In genomic region chr17:6178564-6179267, GRCm38 (mm10) we compare ENCODE assay signal across 23 mouse cellular contexts.
DNase-seq lines count a peak whose midpoint lies in the region; ATAC-seq and TF ChIP-seq lines count a peak whose summit lies in the region.
"Had no signal": no experiment of that assay in that cellular context is flagged by ENCODE, and none has a peak within 500 bp of the region (broad histone marks: within the 10 kb centered on the region; RNA-seq: fewer than 3 reads in every experiment).

No protein-coding gene starts in this region.

- peak overlapping the region; percentile 57 for H3K27ac ChIP-seq in heart, embryonic 12.5 days (ENCODE audit: poor library complexity, severe bottlenecking)
- H3K27ac ChIP-seq in neural tube, embryonic 15.5 days (replicated peaks), result 0 out of 2 replicates have a peak overlapping the region, but pooled peaks have one; percentile 46
- H3K27ac ChIP-seq in forebrain, embryonic 11.5 days (ENCODE audit: low read depth, low read length), result no peak overlapping the region
- H3K27ac ChIP-seq: forebrain, embryonic 12.5 days; heart, embryonic 10.5 days; hindbrain, embryonic 14.5 days; limb, embryonic 12.5 days; midbrain, embryonic 13.5 days; neural tube, embryonic 12.5 days had no signal

- ATAC-seq in heart, embryonic 12.5 days (ENCODE audit: insufficient number of reproducible peaks, low FRiP score), result no peak
- no peak for ATAC-seq in neural tube, embryonic 15.5 days (ENCODE audit: low FRiP score)
- ATAC-seq in forebrain, embryonic 11.5 days (replicated peaks; ENCODE audit: low FRiP score), result no peak
- ATAC-seq: CD4-positive, CD25-positive, alpha-beta regulatory T cell, adult 4 months; liver, postnatal 0 days; midbrain, embryonic 13.5 days had no signal

- no peaks in the 10 kb centered on the region for H3K27me3 ChIP-seq in heart, embryonic 12.5 days (replicated peaks)
- no peaks in the 10 kb centered on the region for H3K27me3 ChIP-seq in neural tube, embryonic 15.5 days (replicated peaks)
- H3K27me3 ChIP-seq in myocyte (ENCODE audit: control insufficient read depth, insufficient read depth, insufficient read length), result no peaks in the 10 kb centered on the region
- H3K27me3 ChIP-seq in forebrain, embryonic 11.5 days (ENCODE audit: control insufficient read depth, insufficient read depth, low read length), result no peaks in the 10 kb centered on the region
- H3K27me3 ChIP-seq: forebrain, embryonic 12.5 days; limb, embryonic 12.5 days; midbrain, embryonic 13.5 days; neural tube, embryonic 12.5 days had no signal

- no peak for DNase-seq in heart, adult 18-20 months
- DNase-seq in neural tube, embryonic 10.5 days (ENCODE audit: extremely low spot score, low spot score), result no peak
- no peak for DNase-seq in forebrain, embryonic 11.5 days (ENCODE audit: low spot score)
- no peak for DNase-seq in spleen, postnatal 14 days (ENCODE audit: low spot score in 2 of 2)
- no peak for DNase-seq in thymus, postnatal 4 days
- DNase-seq: adrenal gland, postnatal 25 days; cerebellum, adult 9-11 months; kidney, adult 18-20 months; kidney, postnatal 4 days; liver, postnatal 0 days; lung, postnatal 10 days; thymus, postnatal 14 days had no signal

- 72% methylated on average over 6 of the region's 6 CpGs for WGBS in heart, embryonic 12.5 days
- 64% methylated on average over 6 of the region's 6 CpGs for WGBS in neural tube, embryonic 15.5 days
- WGBS in forebrain, embryonic 11.5 days, result 83% methylated on average over 6 of the region's 6 CpGs

- H3K9me3 ChIP-seq in heart, embryonic 12.5 days (replicated peaks), result 0 out of 2 replicates have a peak, but pooled peaks cover 3% of the 10 kb centered on the region
- no peaks in the 10 kb centered on the region for H3K9me3 ChIP-seq in neural tube, embryonic 15.5 days (replicated peaks)
- H3K9me3 ChIP-seq in forebrain, embryonic 11.5 days (ENCODE audit: control insufficient read depth, low read length), result no peaks in the 10 kb centered on the region
- H3K9me3 ChIP-seq: heart, embryonic 10.5 days; limb, embryonic 12.5 days; midbrain, embryonic 13.5 days; neural tube, embryonic 12.5 days had no signal

- H3K9ac ChIP-seq in heart, embryonic 12.5 days, result no peak overlapping the region
- no peak overlapping the region for H3K9ac ChIP-seq in neural tube, embryonic 15.5 days (replicated peaks)
- H3K9ac ChIP-seq in forebrain, embryonic 11.5 days (ENCODE audit: low read length), result no peak overlapping the region
- H3K9ac ChIP-seq: forebrain, embryonic 12.5 days; hindbrain, embryonic 14.5 days; limb, embryonic 12.5 days; liver, postnatal 0 days; midbrain, embryonic 13.5 days; neural tube, embryonic 12.5 days had no signal

- no peak overlapping the region for H3K4me2 ChIP-seq in heart, embryonic 12.5 days
- no peak overlapping the region for H3K4me2 ChIP-seq in neural tube, embryonic 15.5 days
- peak overlapping the region; percentile 50 for H3K4me2 ChIP-seq in myocyte (ENCODE audit: low read depth)
- H3K4me2 ChIP-seq in forebrain, embryonic 11.5 days (ENCODE audit: low read depth, low read length, severe bottlenecking), result no peak overlapping the region
- H3K4me2 ChIP-seq: forebrain, embryonic 12.5 days; hindbrain, embryonic 14.5 days; limb, embryonic 12.5 days; liver, embryonic 11.5 days; midbrain, embryonic 13.5 days; neural tube, embryonic 12.5 days had no signal

- H3K4me1 ChIP-seq in heart, embryonic 12.5 days (replicated peaks), result peaks cover 24% of the 10 kb centered on the region
- peaks cover 12% of the 10 kb centered on the region for H3K4me1 ChIP-seq in neural tube, embryonic 15.5 days
- no peaks in the 10 kb centered on the region for H3K4me1 ChIP-seq in forebrain, embryonic 11.5 days (replicated peaks; ENCODE audit: control insufficient read depth, insufficient read depth, low read length)

- peaks cover 44% of the 10 kb centered on the region for H3K79me2 ChIP-seq in myocyte (ENCODE audit: control insufficient read depth, insufficient read depth)

- no peak overlapping the region for H3K4me3 ChIP-seq in heart, embryonic 12.5 days
- no peak overlapping the region for H3K4me3 ChIP-seq in neural tube, embryonic 15.5 days (replicated peaks)
- no peak overlapping the region for H3K4me3 ChIP-seq in myocyte
- no peak overlapping the region for H3K4me3 ChIP-seq in forebrain, embryonic 11.5 days (ENCODE audit: low read depth, low read length)
- H3K4me3 ChIP-seq: forebrain, embryonic 12.5 days; heart, embryonic 10.5 days; limb, embryonic 12.5 days; midbrain, embryonic 13.5 days; neural tube, embryonic 12.5 days had no signal

- peaks cover 30% of the 10 kb centered on the region for H3K36me3 ChIP-seq in heart, embryonic 12.5 days
- H3K36me3 ChIP-seq in neural tube, embryonic 15.5 days, result peaks cover 17% of the 10 kb centered on the region
- H3K36me3 ChIP-seq in myocyte (ENCODE audit: control insufficient read depth, insufficient read depth), result peaks cover 21% of the 10 kb centered on the region
- H3K36me3 ChIP-seq in forebrain, embryonic 11.5 days (ENCODE audit: control insufficient read depth, insufficient read depth, low read length), result no peaks in the 10 kb centered on the region

- H3ac ChIP-seq in myocyte (ENCODE audit: control insufficient read depth, insufficient read length), result no peak overlapping the region

- TF ChIP-seq POLR2A in myocyte (IDR thresholded peaks at IDR 0.05; ENCODE audit: insufficient read length, low read depth), result no peak

TF ChIP-seq in myocyte, 11 proteins besides CTCF, POLR2A, EP300 and RAD21:
- TF ChIP-seq MAX (IDR thresholded peaks at IDR 0.05; ENCODE audit: low read depth) (no peak), MYOD1 (IDR thresholded peaks at IDR 0.05; ENCODE audit: control insufficient read depth in 1 of 3, insufficient read length in 2 of 3, low read depth in 2 of 3) (no peak), MYOG (IDR thresholded peaks at IDR 0.05; ENCODE audit: control insufficient read depth in 1 of 3, insufficient read depth in 1 of 3, insufficient read length in 2 of 3, low read depth in 2 of 3) (no peak), USF1 (IDR thresholded peaks at IDR 0.05; ENCODE audit: low read depth) (no peak)
